Mouse (Mus musculus) urinary bladder, postnatal 14 days (tissue): ENCODE measurements at regions not wholly inside any gene's neighbourhood (a gene's known extent, or its start where the extent isn't known, plus 50 kb on each side); places are given as distances from the start of the nearest gene placed in this dataset.

Source experiments
- DNase-seq: peaks from one replicate; pipeline ENCODE4 v3.0.0; 2021; ENCODE audit warnings: low spot score

- no peak for DNase-seq
Observed at GRCm38 (mm10) chr14:8946851-8947625, 281.0 kb upstream of the 4930452B06Rik start.

GRCm38 (mm10) chr14:8935121-8935520, 269.1 kb upstream of the 4930452B06Rik start:
- DNase-seq = peak; percentile 65
